Mouse (Mus musculus): ENCODE measurements at regions not wholly inside any gene's neighbourhood (a gene's known extent, or its start where the extent isn't known, plus 50 kb on each side); places are given as distances from the start of the nearest gene placed in this dataset.

- Histone ChIP-seq H3K36me3 (replicated peaks) (no peaks in the 10 kb centered on the region), H3K9me3 (no peaks in the 10 kb centered on the region), H3K27ac (replicated peaks) (peak overlapping the region; percentile 76), H3K4me3 (0 out of 2 replicates have a peak overlapping the region, but pooled peaks have one; percentile 5), H3K4me1 (peaks cover 25% of the 10 kb centered on the region), H3K27me3 (replicated peaks; ENCODE audit: low read depth, poor library complexity, severe bottlenecking) (no peaks in the 10 kb centered on the region)
- WGBS: 38% methylated on average over 11 of the region's 11 CpGs
- DNase-seq (ENCODE audit: low spot score): peak; percentile 53
These were observed 565.7 kb downstream of the Bcl11a start for GRCm38 (mm10) chr11:24643439-24644109.

DNA sequence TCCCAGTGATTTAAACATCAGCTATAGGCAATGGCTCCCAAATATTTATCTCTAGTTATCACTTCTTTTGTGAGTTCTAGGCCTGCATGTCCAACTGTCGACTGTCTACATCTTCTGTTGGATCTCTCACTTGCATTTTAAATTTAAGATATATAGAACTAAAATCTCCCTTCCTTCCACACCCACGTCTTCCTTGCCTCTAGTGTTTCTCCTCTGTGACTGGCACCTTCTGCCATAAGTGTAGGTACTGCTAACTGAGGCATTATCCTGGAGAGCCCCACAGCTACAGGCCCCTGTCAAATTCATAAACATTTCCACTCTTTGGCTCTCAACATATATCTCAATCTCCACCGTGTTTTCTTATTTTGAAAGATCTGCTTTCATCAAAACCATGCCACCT, 575.0 kb downstream of the Bcl11a start:
- H3K36me3 ChIP-seq (replicated peaks): no peaks in the 10 kb centered on the region
- 84% methylated on average over 3 of the region's 3 CpGs for whole genome bisulfite sequencing
- H3K4me1 ChIP-seq: no peaks in the 10 kb centered on the region
- no peak overlapping the region for H3K27ac ChIP-seq (replicated peaks)
- no peak overlapping the region for H3K4me3 ChIP-seq
- no peaks in the 10 kb centered on the region for H3K27me3 ChIP-seq (replicated peaks; ENCODE audit: low read depth, poor library complexity, severe bottlenecking)
- no peaks in the 10 kb centered on the region for H3K9me3 ChIP-seq
- no peak for DNase-seq (ENCODE audit: low spot score)

DNA sequence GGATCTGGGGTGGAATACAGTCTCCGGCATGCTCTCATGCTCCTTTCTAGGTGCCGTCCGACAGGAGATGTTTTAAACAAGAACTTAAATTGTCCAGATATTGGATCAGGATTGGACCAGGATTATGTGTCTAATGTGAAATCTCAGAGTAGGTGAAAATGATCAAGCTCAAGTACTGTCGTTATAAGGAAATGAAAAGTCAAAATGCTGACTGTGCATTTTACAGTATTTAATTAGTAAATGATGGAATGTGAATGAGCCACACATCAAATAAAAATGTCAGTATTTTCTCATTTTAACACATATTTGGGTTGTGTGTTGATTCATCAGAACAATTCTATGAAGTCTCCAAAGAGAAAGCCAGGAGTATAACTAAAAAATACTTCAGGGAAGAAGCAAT, 586.2 kb downstream of the Bcl11a start:
- Histone ChIP-seq H3K4me1 (no peaks in the 10 kb centered on the region), H3K36me3 (replicated peaks) (no peaks in the 10 kb centered on the region), H3K27ac (replicated peaks) (no peak overlapping the region), H3K9me3 (no peaks in the 10 kb centered on the region), H3K27me3 (replicated peaks; ENCODE audit: low read depth, poor library complexity, severe bottlenecking) (no peaks in the 10 kb centered on the region), H3K4me3 (no peak overlapping the region)
- WGBS: 96% methylated on average over 4 of the region's 4 CpGs
- DNase-seq (ENCODE audit: low spot score): no peak

GRCm38 (mm10) chr11:24665310-24665709, 587.5 kb downstream of the Bcl11a start:
- WGBS: 88% methylated on average over 2 of the region's 2 CpGs
- no peaks in the 10 kb centered on the region for H3K9me3 ChIP-seq
- H3K4me1 ChIP-seq: no peaks in the 10 kb centered on the region
- H3K27me3 ChIP-seq (replicated peaks; ENCODE audit: low read depth, poor library complexity, severe bottlenecking): no peaks in the 10 kb centered on the region
- H3K36me3 ChIP-seq (replicated peaks): no peaks in the 10 kb centered on the region
- H3K4me3 ChIP-seq: no peak overlapping the region
- no peak for DNase-seq (ENCODE audit: low spot score)
- no peak overlapping the region for H3K27ac ChIP-seq (replicated peaks)

DNA sequence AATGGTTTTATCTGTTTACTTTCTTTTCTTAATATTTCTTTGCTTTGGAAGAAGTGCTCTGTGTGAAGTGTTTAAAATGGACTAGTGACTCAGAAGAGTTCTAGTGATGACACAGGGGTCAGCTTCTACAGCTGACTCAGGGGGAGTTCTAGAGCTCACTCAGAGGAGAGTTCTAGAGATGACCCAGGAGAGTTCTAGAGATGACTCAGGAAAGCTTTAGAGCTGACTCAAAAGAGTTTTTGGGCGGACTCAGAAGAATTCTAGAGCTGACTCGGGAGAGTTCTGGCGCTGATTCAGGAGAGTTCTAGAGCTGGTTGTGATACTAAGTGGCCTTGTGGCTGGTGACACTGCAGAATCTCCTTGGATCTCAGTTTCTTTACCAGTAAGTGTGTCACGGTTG, 593.8 kb downstream of the Bcl11a start:
- H3K27ac ChIP-seq (replicated peaks): no peak overlapping the region
- WGBS: 89% methylated on average over 4 of the region's 4 CpGs
- H3K4me3 ChIP-seq: no peak overlapping the region

DNA sequence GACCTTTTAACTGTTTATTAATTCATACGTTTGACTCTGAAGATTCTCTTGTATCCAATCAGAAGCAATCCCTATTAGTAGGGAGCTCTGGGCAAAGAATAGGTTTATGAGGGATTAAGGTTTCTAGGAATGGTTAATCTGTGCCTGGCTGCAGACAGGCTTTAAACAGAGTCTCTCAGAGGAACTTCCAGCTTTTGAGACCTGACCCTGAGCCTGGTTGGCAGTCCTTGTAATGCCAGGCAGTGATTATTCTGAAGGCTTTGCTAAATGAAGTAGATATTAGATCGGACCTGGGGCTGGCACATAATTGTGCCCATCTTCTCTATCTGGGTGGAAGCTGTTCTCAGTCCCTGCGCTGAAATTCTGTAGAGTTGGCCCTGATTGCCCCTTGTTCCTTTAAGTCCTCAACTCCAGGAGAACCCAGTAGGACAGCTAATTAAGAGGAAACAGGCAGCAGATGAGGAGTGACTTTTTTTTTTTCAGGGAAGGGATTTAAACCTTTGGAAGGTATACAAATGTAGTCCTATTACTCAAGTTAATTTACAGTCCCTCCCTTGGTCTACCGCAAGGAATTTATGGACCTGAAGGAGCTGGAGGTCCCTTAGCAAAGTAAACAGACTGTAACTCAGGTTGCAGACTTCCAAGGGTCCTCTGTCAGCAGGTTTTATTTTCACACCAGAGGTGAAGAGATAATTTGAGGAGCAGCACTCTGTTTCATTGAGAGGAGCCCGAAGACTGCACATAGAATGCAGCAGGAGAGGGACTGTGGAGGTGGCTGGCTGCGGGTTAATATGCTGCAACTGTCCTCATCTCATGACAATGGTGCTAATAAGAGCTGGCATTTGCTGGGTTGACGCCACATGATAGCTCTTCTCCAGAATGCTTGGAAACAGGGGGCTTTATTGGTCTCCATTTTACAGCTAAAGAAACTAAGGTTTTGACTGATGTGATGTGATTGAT, 595.7 kb downstream of the Bcl11a start:
- H3K9me3 ChIP-seq: no peaks in the 10 kb centered on the region
- WGBS: 82% methylated on average over 7 of the region's 7 CpGs
- H3K27me3 ChIP-seq (replicated peaks; ENCODE audit: low read depth, poor library complexity, severe bottlenecking): no peaks in the 10 kb centered on the region
- H3K4me1 ChIP-seq: peaks cover 10% of the 10 kb centered on the region
- no peak for DNase-seq (ENCODE audit: low spot score)
- no peak overlapping the region for H3K4me3 ChIP-seq
- no peaks in the 10 kb centered on the region for H3K36me3 ChIP-seq (replicated peaks)
- H3K27ac ChIP-seq (replicated peaks): no peak overlapping the region

More for the DNA sequence above, 593.8 kb downstream of the Bcl11a start:
- no peak for DNase-seq (ENCODE audit: low spot score)
- peaks cover 10% of the 10 kb centered on the region for H3K4me1 ChIP-seq
- no peaks in the 10 kb centered on the region for H3K36me3 ChIP-seq (replicated peaks)
- H3K27me3 ChIP-seq (replicated peaks; ENCODE audit: low read depth, poor library complexity, severe bottlenecking): no peaks in the 10 kb centered on the region
- no peaks in the 10 kb centered on the region for H3K9me3 ChIP-seq

GRCm38 (mm10) chr11:24674208-24674571, 596.3 kb downstream of the Bcl11a start:
- H3K9me3 ChIP-seq: no peaks in the 10 kb centered on the region
- no peaks in the 10 kb centered on the region for H3K27me3 ChIP-seq (replicated peaks; ENCODE audit: low read depth, poor library complexity, severe bottlenecking)
- H3K4me1 ChIP-seq: peaks cover 10% of the 10 kb centered on the region
- no peak overlapping the region for H3K27ac ChIP-seq (replicated peaks)
- no peak for DNase-seq (ENCODE audit: low spot score)
- no peaks in the 10 kb centered on the region for H3K36me3 ChIP-seq (replicated peaks)
- no peak overlapping the region for H3K4me3 ChIP-seq
- 83% methylated on average over 4 of the region's 4 CpGs for WGBS

DNA sequence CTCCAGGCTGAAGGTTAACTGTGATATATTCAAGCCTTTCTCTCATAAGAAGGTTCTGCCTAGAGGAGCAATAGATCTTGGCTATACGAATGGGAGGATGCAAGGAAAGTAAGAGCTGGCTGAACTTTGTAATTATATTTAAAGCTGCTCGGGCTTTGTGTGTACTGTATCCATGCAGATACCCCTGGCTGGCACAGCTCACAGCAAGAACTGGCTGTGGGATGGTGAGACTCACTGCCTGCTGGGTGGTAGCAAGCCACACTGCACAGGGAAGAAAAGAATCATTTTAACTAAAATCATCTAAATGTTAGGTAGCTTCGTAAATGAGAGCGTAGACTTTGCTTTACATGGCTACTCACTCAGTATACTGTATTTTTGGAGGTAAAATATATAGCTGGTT, 599.2 kb downstream of the Bcl11a start:
- peaks cover 10% of the 10 kb centered on the region for H3K4me1 ChIP-seq
- H3K9me3 ChIP-seq: no peaks in the 10 kb centered on the region
- H3K27ac ChIP-seq (replicated peaks): no peak overlapping the region
- H3K36me3 ChIP-seq (replicated peaks): no peaks in the 10 kb centered on the region
- no peak overlapping the region for H3K4me3 ChIP-seq
- no peaks in the 10 kb centered on the region for H3K27me3 ChIP-seq (replicated peaks; ENCODE audit: low read depth, poor library complexity, severe bottlenecking)
- WGBS: 94% methylated on average over 4 of the region's 4 CpGs
- no peak for DNase-seq (ENCODE audit: low spot score)

- 89% methylated on average over 5 of the region's 5 CpGs for WGBS
- Histone ChIP-seq H3K4me3 (no peak overlapping the region), H3K4me1 (peaks cover 5% of the 10 kb centered on the region), H3K27me3 (replicated peaks; ENCODE audit: low read depth, poor library complexity, severe bottlenecking) (no peaks in the 10 kb centered on the region), H3K36me3 (replicated peaks) (no peaks in the 10 kb centered on the region), H3K9me3 (no peaks in the 10 kb centered on the region), H3K27ac (replicated peaks) (no peak overlapping the region)
- no peak for DNase-seq (ENCODE audit: low spot score)
These were observed 601.7 kb downstream of the Bcl11a start for GRCm38 (mm10) chr11:24679581-24679980.

- Histone ChIP-seq H3K4me3 (no peak overlapping the region), H3K36me3 (replicated peaks) (no peaks in the 10 kb centered on the region), H3K4me1 (no peaks in the 10 kb centered on the region), H3K9me3 (no peaks in the 10 kb centered on the region), H3K27me3 (replicated peaks; ENCODE audit: low read depth, poor library complexity, severe bottlenecking) (no peaks in the 10 kb centered on the region), H3K27ac (replicated peaks) (no peak overlapping the region)
- no peak for DNase-seq (ENCODE audit: low spot score)
- 90% methylated on average over 4 of the region's 4 CpGs for WGBS
These were observed 604.6 kb downstream of the Bcl11a start for GRCm38 (mm10) chr11:24682423-24682822.

DNA sequence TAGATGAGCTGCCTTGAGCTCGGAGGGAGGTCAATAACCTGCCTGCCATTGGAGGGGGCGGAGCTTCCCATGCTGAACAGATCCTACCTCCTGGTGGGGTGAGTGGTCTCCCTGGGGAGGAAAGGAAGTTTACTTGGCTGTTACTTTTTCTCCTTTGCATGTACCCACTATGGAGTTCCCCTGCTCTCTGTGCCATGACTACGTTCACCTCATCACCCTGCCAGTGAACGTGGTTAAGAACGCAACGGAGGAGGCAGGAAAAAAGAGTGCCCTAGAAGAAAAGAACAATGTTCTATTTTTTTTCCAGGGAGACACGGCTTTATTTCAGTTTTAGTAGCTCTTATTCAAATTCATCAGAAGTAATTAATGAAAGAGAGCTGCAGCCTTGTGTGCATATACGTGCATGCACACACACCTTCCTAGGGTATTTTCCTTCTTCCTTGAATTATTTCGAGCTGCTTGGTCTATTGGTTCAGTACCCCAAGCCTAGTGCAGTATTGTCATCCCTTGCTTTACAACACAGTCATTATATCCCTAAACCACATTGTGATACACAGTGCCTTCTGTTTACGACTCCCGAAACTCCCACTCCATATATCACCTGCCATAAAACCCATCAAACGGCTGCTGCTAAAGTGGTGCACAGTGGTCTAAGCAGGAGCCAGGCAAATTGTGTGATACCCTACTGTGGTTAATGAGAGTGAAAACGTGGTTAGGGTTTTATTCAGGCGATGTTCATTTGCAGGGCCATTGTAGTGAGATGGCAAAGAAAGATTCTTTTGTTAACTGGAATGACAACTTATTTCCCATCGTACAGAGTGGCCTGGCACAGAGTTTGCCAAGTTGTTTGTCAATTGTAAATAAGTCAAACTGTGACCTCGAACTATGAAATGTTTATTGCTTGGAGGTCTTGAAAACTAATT, 608.0 kb downstream of the Bcl11a start:
- H3K4me3 ChIP-seq: no peak overlapping the region
- H3K4me1 ChIP-seq: no peaks in the 10 kb centered on the region
- no peaks in the 10 kb centered on the region for H3K27me3 ChIP-seq (replicated peaks; ENCODE audit: low read depth, poor library complexity, severe bottlenecking)
- no peaks in the 10 kb centered on the region for H3K9me3 ChIP-seq
- no peaks in the 10 kb centered on the region for H3K36me3 ChIP-seq (replicated peaks)
- H3K27ac ChIP-seq (replicated peaks): no peak overlapping the region
- DNase-seq (ENCODE audit: low spot score): no peak
- 78% methylated on average over 16 of the region's 16 CpGs for WGBS

DNA sequence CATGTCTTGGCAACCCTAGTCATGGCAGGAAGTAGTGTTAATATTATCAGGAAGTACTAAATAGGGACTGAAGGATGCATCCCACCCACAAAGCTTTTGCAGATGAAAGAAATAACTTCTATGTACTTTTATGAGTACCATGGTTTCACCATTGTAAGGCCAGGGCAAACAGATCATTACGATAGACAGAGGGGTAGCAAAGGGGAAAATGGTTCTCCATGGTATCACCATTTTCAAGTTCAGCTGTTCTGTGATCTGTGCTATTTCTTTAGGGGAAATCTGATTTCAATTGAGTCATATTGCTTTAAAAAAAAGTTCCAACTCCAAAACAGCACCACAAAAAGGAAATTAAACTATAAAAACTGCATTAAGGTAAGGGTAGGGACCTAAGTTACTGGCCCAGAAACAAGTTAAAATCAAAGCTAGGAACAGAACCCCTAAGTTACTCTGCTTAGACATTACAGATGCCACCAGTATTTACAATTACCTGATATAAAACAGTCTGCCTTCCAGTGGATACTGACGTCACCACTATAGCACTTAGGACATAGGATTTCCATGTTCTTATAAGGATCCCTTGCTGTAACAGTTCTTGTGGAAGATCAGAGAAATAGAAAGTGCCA, 610.4 kb downstream of the Bcl11a start:
- H3K27ac ChIP-seq (replicated peaks): no peak overlapping the region
- WGBS: 89% methylated on average over 2 of the region's 2 CpGs
- no peaks in the 10 kb centered on the region for H3K9me3 ChIP-seq
- H3K4me1 ChIP-seq: no peaks in the 10 kb centered on the region
- no peaks in the 10 kb centered on the region for H3K36me3 ChIP-seq (replicated peaks)
- H3K4me3 ChIP-seq: no peak overlapping the region
- DNase-seq (ENCODE audit: low spot score): no peak
- no peaks in the 10 kb centered on the region for H3K27me3 ChIP-seq (replicated peaks; ENCODE audit: low read depth, poor library complexity, severe bottlenecking)

All from embryonic facial prominence, embryonic 10.5 days (tissue).